Mouse (Mus musculus) lung, embryonic 14.5 days (tissue): ENCODE results near the gene Cpsf2. TPM values are rescaled to one million over a fixed set of nuclear protein-coding genes. Genes with fewer than 3 reads are reported as not detected.
"Not testable (repeated sequence)": the region's sequence is repeated elsewhere in the genome, so short reads cannot be mapped to it uniquely, and the experiment has no call there.

Experiments
- ATAC-seq: fragments of 200-750 bp; cut with Nextera tagmentation; 2 replicates; pipeline ENCODE4 v1.8.0; 2017; ENCODE audit warnings: mild to moderate bottlenecking, moderate TSS enrichment, moderate library complexity; ENCODE audit not compliant: insufficient read depth
- DNase-seq: peaks from one replicate; pipeline ENCODE4 v3.0.0-alpha.2; 2015
- H3K27ac ChIP-seq: fragments of 300-500 bp; sonication (generic); 2 replicates; pipeline ENCODE4 v1.5.1; 2014; ENCODE audit warnings: low read depth, mild to moderate bottlenecking, moderate library complexity
- H3K27me3 ChIP-seq: fragments of 300-500 bp; sonication (generic); 2 replicates; pipeline ENCODE4 v1.6.1; 2014; ENCODE audit warnings: low read length, control low read depth; ENCODE audit not compliant: insufficient read depth
- H3K36me3 ChIP-seq: fragments of 300-500 bp; sonication (generic); 2 replicates; pipeline ENCODE4 v1.6.1; 2014; ENCODE audit warnings: control low read depth; ENCODE audit not compliant: insufficient read depth
- H3K4me1 ChIP-seq: fragments of 300-500 bp; sonication (generic); 2 replicates; pipeline ENCODE4 v1.6.1; 2014; ENCODE audit warnings: antibody characterized with exemption, control low read depth; ENCODE audit not compliant: insufficient read depth
- H3K4me2 ChIP-seq: fragments of 300-500 bp; sonication (generic); 2 replicates; pipeline ENCODE4 v1.6.1; 2014; ENCODE audit warnings: mild to moderate bottlenecking
- H3K4me3 ChIP-seq: fragments of 300-500 bp; sonication (generic); 2 replicates; pipeline ENCODE4 v1.5.1; 2014; ENCODE audit warnings: low read depth, low read length
- H3K9ac ChIP-seq: fragments of 300-500 bp; sonication (generic); 2 replicates; pipeline ENCODE4 v1.6.1; 2014
- H3K9me3 ChIP-seq: fragments of 300-500 bp; sonication (generic); 2 replicates; pipeline ENCODE4 v1.6.1; 2016; ENCODE audit warnings: low read depth, low read length, control low read depth
- CTCF ChIP-seq: IDR thresholded peaks from 2 replicates; pipeline ENCODE4 v1.5.1; 2016; ENCODE audit warnings: antibody characterized with exemption, low read depth
- WGBS: fragments of 180-500 bp; shearing (Covaris S2); extraction: QIAGEN DNeasy Blood & Tissue Kit; methylation state at CpG from one replicate; pipeline ENCODE4 v1.1.7; 2014; 5-methylcytosine and 5-hydroxymethylcytosine counted together
- polyA plus RNA-seq: library from polyadenylated mRNA; unstranded; fragments of >200 nt; fragmentation: Nextera tagmentation; extraction: Ambion mirVana; gene quantifications from 2 replicates; pipeline ENCODE4 v1.2.1, GENCODE M21; 2014

The Cpsf2 gene
- polyA plus RNA-seq, result 34.9 and 35.8 TPM in 2 replicates

DNA sequence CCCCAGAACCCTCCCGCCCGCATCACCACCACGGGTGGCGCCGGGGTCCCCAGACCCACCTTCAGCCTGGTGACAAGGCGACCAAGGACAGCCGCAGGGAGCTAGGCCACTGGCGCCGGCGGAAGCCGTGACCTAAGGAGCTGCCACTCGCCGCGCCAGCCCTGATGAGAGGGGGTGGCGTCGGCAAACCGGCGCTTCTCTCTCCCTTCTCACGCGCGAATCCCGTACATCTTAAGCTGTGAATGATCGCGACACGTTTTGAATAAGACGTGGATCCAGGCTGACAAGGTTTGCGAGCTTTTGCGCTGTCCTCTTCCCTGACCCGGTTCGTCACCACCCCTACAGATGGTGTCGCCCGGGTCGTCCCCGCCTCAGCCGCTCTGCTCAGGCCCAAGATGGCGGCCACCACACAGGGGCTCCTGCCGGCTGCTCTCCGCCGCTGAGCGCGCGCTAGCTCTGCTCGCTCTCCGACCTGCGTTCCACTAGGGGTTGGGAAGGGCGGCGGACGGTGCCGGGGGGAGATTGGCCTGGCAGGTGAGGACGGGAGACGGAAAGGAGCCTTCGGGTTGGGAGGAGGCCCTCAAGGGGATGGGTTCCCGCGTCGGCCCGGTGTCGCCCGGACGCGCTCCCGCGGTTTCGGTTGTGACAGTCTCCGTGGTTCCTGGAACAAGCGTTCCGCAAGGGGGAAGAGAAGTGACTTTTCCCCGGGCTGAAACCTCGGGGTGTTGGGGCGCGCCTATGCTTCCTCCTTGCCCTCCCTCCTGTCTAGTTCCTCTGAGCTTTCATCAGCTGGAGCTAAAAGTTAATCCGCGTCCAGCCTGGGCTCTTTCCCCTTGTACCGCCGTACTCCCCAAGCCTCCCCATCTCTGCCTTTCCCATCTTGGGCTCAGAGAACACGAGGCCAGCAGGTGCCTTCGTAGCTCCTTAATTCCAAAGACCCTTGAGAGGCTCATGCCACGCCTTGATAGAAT, at the start of gene Cpsf2:
Cpsf2 (plus strand) TSS at position 388 of the 971 bp plus-strand sequence.
- peak within 1 kb of the TSS; percentile 95 for H3K9ac ChIP-seq
- no peaks in the 10 kb centered on the region; the same call in 1 of the 2 replicates for H3K4me1 ChIP-seq
- H3K36me3 ChIP-seq, result peaks cover 3% of the 10 kb centered on the region; the same call in 1 of the 2 replicates
- peak; percentile 87 for DNase-seq
- H3K27ac ChIP-seq, result peak within 1 kb of the TSS; percentile 94
- no peaks in the 10 kb centered on the region for H3K9me3 ChIP-seq
- peak; percentile 98 for ATAC-seq
- H3K4me2 ChIP-seq, result peak within 1 kb of the TSS; percentile 69
- TF ChIP-seq CTCF, result no peak
- WGBS, result under 1% methylated on average over 77 of the region's 77 CpGs
- peak within 1 kb of the TSS; percentile 91 for H3K4me3 ChIP-seq
- H3K27me3 ChIP-seq, result no peaks in the 10 kb centered on the region

DNA sequence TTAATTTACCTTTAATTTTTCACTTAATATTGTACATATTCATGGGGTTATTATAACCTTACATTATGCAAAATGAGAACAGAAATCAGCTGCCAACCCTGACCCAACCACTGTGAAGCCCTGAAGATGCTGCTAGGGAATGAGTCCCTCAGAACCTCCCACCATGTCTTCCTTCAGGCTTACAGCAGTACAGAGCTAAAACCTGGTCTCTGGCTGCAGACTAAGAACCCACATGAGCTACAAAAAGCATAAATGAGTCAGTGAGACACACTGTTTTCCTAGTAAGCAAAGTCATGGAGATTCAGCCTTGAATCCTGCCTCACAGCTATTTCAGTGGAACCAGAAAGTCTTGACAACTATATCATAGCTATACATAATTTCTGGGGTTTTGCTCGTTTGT, 47.4 kb upstream of the Cpsf2 start:
- Histone ChIP-seq H3K9ac (no peak overlapping the region), H3K4me3 (no peak overlapping the region), H3K27me3 (no peaks in the 10 kb centered on the region), H3K27ac (no peak overlapping the region), H3K9me3 (no peaks in the 10 kb centered on the region), H3K36me3 (peaks cover 78% of the 10 kb centered on the region), H3K4me2 (no peak overlapping the region), H3K4me1 (no peaks in the 10 kb centered on the region)
- WGBS, result 70% methylated on average over 1 of the region's 1 CpGs
- no peak for TF ChIP-seq CTCF
- DNase-seq (no peak), ATAC-seq (no peak)

DNA sequence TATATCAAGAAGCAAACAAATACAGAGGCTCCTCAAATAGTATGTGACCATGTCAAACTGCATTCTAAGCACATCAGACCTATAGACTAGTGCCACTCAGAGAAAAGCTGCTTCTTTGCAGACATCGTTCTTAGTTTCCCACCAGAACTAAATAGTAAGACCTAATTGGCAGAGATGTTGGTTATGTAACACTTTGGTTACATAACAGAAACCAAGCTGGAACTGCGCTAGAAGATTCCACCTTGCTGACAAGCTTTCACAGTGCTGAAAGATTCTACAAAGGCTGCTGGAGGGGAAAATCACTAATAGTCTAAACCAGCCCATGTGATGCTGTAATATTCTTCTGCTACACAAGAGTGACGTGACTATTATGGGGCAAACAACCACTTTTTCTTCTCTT, 40.6 kb upstream of the Cpsf2 start:
- DNase-seq (no peak), ATAC-seq (no peak)
- 95% methylated on average over 3 of the region's 3 CpGs for WGBS
- no peaks in the 10 kb centered on the region for H3K27me3 ChIP-seq
- H3K9me3 ChIP-seq, result no peaks in the 10 kb centered on the region
- peaks cover 70% of the 10 kb centered on the region for H3K36me3 ChIP-seq
- no peak overlapping the region for H3K4me2 ChIP-seq
- no peak overlapping the region for H3K4me3 ChIP-seq
- TF ChIP-seq CTCF, result no peak
- H3K27ac ChIP-seq, result no peak overlapping the region
- no peak overlapping the region for H3K9ac ChIP-seq
- H3K4me1 ChIP-seq, result no peaks in the 10 kb centered on the region

DNA sequence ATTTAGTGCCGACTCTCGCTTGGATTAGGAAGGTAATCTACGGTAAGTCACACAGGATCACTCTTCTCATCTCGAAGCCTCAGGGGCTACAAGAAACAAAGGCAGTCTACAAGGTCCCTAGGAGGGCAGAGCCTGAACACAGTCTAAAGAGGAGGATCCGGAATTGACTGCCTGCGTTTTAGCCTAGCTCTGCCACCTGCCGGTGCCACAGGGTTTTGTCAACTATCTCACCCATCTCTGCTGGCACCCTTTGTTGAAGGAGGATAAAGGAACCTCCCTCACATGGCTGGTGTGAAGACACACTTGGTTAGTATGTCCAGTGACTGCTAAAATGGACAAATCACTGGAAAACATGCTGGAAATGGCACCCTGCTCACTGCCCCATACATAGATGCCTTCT, 38.2 kb upstream of the Cpsf2 start:
- 90% methylated on average over 7 of the region's 7 CpGs for WGBS
- TF ChIP-seq CTCF, result 0 out of 2 replicates have a peak, but pooled peaks have one; percentile 7
- no peak for ATAC-seq
- H3K4me2 ChIP-seq, result no peak overlapping the region
- H3K9me3 ChIP-seq, result no peaks in the 10 kb centered on the region
- H3K27ac ChIP-seq, result no peak overlapping the region
- peaks cover 67% of the 10 kb centered on the region for H3K36me3 ChIP-seq
- H3K4me3 ChIP-seq, result no peak overlapping the region
- no peak for DNase-seq
- no peaks in the 10 kb centered on the region for H3K4me1 ChIP-seq
- no peaks in the 10 kb centered on the region for H3K27me3 ChIP-seq
- no peak overlapping the region for H3K9ac ChIP-seq

DNA sequence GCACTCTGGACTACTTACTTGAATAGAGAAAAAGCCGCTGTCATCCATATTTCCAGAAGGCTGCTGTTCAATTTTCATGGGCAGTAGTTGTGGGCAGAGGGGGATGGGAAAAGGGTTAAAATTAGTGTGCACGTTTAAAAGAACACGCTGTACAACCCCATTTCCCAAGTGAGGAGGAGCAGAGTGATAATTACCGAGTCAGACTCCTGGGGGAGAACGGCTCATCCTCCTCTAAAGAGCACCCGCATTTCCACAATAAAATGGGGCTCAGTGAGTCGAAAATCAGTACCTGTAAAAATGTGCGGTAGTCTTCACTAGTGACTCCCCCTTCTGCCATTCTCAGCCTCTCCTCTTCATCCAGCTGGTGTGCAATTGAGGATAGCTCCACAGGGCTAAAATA, 27.8 kb upstream of the Cpsf2 start:
- Histone ChIP-seq H3K9ac (no peak overlapping the region), H3K4me2 (no peak overlapping the region), H3K4me3 (no peak overlapping the region), H3K27ac (no peak overlapping the region), H3K9me3 (no peaks in the 10 kb centered on the region), H3K27me3 (no peaks in the 10 kb centered on the region), H3K4me1 (no peaks in the 10 kb centered on the region), H3K36me3 (peaks cover 23% of the 10 kb centered on the region; the same call in 1 of the 2 replicates)
- no peak for TF ChIP-seq CTCF
- WGBS, result 86% methylated on average over 8 of the region's 8 CpGs
- DNase-seq, result no peak
- no peak for ATAC-seq

DNA sequence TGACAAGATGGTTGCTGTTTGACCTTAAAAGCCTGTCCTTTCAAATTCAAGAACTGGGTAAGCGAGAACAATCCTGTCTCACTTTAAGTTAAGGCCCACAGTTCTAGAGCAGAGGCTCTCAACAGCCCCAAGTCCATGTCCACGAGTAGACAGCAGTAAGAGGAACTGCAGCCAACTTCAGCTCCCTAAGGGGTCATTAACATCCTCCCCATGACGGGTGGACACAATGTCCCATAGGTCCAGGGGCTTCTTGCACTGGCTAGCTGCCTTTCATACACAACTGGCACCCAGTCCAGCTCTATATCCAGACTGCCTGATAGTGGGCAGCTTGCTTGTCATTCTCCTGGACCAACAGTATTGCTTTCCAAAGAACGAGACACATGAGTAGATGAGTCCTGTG, 27.0 kb upstream of the Cpsf2 start:
- Histone ChIP-seq H3K27me3 (no peaks in the 10 kb centered on the region), H3K9ac (no peak overlapping the region), H3K36me3 (peaks cover 23% of the 10 kb centered on the region; the same call in 1 of the 2 replicates), H3K9me3 (no peaks in the 10 kb centered on the region), H3K4me3 (no peak overlapping the region), H3K4me2 (no peak overlapping the region), H3K27ac (no peak overlapping the region), H3K4me1 (no peaks in the 10 kb centered on the region)
- ATAC-seq (no peak), DNase-seq (no peak)
- 73% methylated on average over 4 of the region's 4 CpGs for WGBS
- no peak for TF ChIP-seq CTCF

DNA sequence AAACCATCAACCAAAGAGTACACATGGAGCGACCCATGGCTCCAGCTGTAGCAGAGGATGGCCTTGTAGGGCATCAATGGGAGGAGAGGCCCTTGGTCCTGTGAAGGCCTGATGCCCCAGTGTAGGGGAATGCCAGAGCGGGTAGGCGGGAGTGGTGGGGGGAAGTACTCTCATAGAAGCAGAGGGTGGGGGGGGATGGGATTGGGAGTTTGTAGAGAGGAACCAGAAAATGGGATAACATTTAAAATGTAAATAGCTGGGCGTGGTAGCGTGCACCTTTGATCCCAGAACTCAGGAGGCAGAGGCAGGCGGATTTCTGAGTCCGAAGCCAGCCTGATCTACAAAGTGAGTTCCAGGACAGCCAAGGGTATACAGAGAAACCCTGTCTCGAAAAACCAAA, 20.0 kb upstream of the Cpsf2 start:
- not testable (repeated sequence) for H3K4me3 ChIP-seq, H3K27me3 ChIP-seq, H3K9ac ChIP-seq, H3K36me3 ChIP-seq, H3K4me2 ChIP-seq, H3K27ac ChIP-seq, H3K4me1 ChIP-seq, ATAC-seq, H3K9me3 ChIP-seq, DNase-seq
- WGBS, result 95% methylated on average over 8 of the region's 8 CpGs
